Mouse (Mus musculus) liver, postnatal 0 days (tissue): ENCODE results near the gene Tspan11.

Experiments
- CTCF ChIP-seq: sonication (generic); IDR thresholded peaks from 2 replicates; pipeline ENCODE4 v1.5.1; 2016; ENCODE audit warnings: antibody characterized with exemption, low read depth
- EP300 ChIP-seq: IDR thresholded peaks from 2 replicates; pipeline ENCODE4 v1.6.1; 2016; ENCODE audit warnings: antibody characterized with exemption, low read depth, mild to moderate bottlenecking

- peak; percentile 29 for TF ChIP-seq CTCF
- no peak for TF ChIP-seq EP300
Measured at GRCm38 (mm10) chr6:127996928-127997327, 109.5 kb downstream of the Tspan11 start.
